Mouse (Mus musculus): ENCODE results near the gene Epb42.

DNA sequence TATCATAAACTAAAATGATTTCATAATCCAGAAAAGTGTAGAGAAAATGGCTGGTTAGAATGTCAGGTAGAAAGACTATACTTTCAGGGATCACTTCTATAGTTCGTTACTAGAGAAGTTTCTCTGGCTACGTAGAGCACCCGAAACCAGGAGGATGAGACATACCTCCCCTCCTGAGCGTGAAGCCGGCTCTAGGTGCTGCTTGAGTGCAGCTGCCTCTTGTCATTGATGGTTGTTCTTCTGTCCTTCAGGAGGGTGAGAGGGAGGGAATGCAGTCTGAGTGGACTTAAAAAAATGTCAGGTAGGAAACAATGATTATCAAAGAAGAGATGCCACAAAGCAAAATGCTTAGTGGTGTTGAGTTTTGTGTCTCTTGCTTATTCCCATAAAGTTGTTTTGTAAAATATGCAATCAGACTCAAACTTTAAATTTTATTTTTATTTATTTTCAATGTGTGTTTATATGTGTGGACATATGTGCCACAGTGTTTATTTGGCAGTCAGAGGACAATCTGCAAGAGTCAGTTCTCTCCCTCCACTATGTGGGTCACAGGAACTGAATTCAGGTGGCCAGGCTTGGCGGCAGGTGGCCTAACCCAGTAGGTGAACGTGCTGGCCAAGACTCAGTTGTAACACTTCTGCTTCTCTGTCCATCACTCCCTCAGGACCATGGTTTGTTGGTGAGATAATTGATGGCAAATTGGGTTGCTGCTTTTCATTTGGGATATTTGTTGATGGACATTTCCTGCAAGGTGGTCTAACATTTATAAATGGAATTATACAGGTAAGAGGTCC lies 32.7 kb downstream of the Epb42 start:
- TF ChIP-seq GATA1 (IDR thresholded peaks at IDR 0.05; ENCODE audit: borderline replicate concordance, low read length) (no peak), CTCF (IDR thresholded peaks at IDR 0.05; ENCODE audit: low read depth, low read length) (no peak), TAL1 (conservative IDR thresholded peaks at IDR 0.05; ENCODE audit: low read depth, low read length) (no peak), POLR2AphosphoS5 (IDR thresholded peaks at IDR 0.05; ENCODE audit: insufficient replicate concordance, low read depth, low read length) (no peak), GATA2 (IDR thresholded peaks at IDR 0.05; ENCODE audit: borderline replicate concordance, low read depth, low read length) (no peak)
